Mouse (Mus musculus): ENCODE data around the gene Mxra7. TPM values are rescaled to one million over a fixed set of nuclear protein-coding genes. Genes with fewer than 3 reads are reported as not detected.

The Mxra7 gene
- polyA plus RNA-seq, 1 experiment from 2014 or later: 29.9 TPM

DNA sequence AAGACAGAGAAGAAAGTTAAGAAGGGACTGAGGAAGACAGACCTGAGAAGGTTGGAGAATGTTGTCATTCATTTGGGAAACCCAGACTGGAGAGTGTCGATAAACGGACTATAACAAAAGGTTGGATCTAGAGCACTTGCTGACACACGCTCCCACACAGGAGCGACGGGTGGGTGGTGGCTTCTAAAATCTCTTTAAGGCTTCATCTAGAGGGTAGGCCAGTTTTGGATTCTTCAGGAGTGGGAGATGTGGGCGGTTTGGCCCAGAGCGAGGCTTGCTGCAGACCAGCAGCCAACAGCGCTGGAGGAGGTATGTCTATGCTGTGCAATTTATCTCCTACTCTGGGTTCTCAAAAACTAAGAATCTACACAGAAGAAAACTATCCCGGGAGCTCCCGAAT, 5.2 kb downstream of the Mxra7 start:
- 92% methylated on average over 10 of the region's 10 CpGs for WGBS
- no peak overlapping the region for H3K27ac ChIP-seq (ENCODE audit: low read depth, low read length)
- ATAC-seq (ENCODE audit: low read depth): no peak

DNA sequence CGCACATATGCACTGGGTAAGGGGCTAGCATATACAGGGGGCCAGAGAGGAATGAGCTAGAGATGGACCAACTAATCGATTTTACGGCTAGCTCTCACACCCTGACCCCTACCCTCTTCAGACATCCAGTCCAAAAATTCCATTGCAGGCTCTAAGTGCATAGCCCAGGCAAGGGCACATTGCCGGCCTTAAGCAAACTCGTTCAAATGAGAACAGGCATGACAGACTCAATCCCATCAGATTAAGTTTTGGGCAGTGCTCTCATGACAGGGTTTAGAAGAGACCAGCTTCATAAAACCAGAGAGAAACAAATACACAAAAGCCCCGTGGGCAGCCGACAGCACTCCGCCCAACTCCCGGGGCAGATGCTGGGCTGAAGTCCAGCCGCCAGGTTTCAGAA, 5.6 kb downstream of the Mxra7 start:
- no peak for ATAC-seq (ENCODE audit: low read depth)
- Histone ChIP-seq H3K27me3 (ENCODE audit: control insufficient read depth, insufficient read depth, low read length) (no peaks in the 10 kb centered on the region), H3K9me3 (ENCODE audit: control insufficient read depth, low read length) (no peaks in the 10 kb centered on the region), H3K4me1 (ENCODE audit: control insufficient read depth, insufficient read depth, low read length) (peaks cover 16% of the 10 kb centered on the region), H3K36me3 (ENCODE audit: control insufficient read depth, insufficient read depth, low read length) (no peaks in the 10 kb centered on the region), H3K4me2 (ENCODE audit: low read depth, low read length) (no peak overlapping the region), H3K9ac (replicated peaks; ENCODE audit: low read depth, low read length) (no peak overlapping the region), H3K4me3 (ENCODE audit: low read depth, low read length) (no peak overlapping the region), H3K27ac (ENCODE audit: low read depth, low read length) (no peak overlapping the region)
- WGBS: 68% methylated on average over 10 of the region's 10 CpGs

More for the DNA sequence above, 5.2 kb downstream of the Mxra7 start:
- Histone ChIP-seq H3K4me2 (ENCODE audit: low read depth, low read length) (no peak overlapping the region), H3K27me3 (ENCODE audit: control insufficient read depth, insufficient read depth, low read length) (no peaks in the 10 kb centered on the region), H3K36me3 (ENCODE audit: control insufficient read depth, insufficient read depth, low read length) (no peaks in the 10 kb centered on the region), H3K4me3 (ENCODE audit: low read depth, low read length) (no peak overlapping the region), H3K9ac (replicated peaks; ENCODE audit: low read depth, low read length) (no peak overlapping the region), H3K4me1 (ENCODE audit: control insufficient read depth, insufficient read depth, low read length) (peaks cover 20% of the 10 kb centered on the region), H3K9me3 (ENCODE audit: control insufficient read depth, low read length) (no peaks in the 10 kb centered on the region)

GRCm38 (mm10) chr11:116821057-116821940, 6.5 kb downstream of the Mxra7 start:
- H3K4me2 ChIP-seq (ENCODE audit: low read depth, low read length): no peak overlapping the region
- H3K4me3 ChIP-seq (ENCODE audit: low read depth, low read length): no peak overlapping the region
- H3K27ac ChIP-seq (ENCODE audit: low read depth, low read length): no peak overlapping the region
- no peak overlapping the region for H3K9ac ChIP-seq (replicated peaks; ENCODE audit: low read depth, low read length)
- peaks cover 10% of the 10 kb centered on the region for H3K4me1 ChIP-seq (ENCODE audit: control insufficient read depth, insufficient read depth, low read length)
- no peak for ATAC-seq (ENCODE audit: low read depth)
- H3K27me3 ChIP-seq (ENCODE audit: control insufficient read depth, insufficient read depth, low read length): no peaks in the 10 kb centered on the region
- no peaks in the 10 kb centered on the region for H3K9me3 ChIP-seq (ENCODE audit: control insufficient read depth, low read length)
- 58% methylated on average over 13 of the region's 13 CpGs for WGBS
- no peaks in the 10 kb centered on the region for H3K36me3 ChIP-seq (ENCODE audit: control insufficient read depth, insufficient read depth, low read length)

DNA sequence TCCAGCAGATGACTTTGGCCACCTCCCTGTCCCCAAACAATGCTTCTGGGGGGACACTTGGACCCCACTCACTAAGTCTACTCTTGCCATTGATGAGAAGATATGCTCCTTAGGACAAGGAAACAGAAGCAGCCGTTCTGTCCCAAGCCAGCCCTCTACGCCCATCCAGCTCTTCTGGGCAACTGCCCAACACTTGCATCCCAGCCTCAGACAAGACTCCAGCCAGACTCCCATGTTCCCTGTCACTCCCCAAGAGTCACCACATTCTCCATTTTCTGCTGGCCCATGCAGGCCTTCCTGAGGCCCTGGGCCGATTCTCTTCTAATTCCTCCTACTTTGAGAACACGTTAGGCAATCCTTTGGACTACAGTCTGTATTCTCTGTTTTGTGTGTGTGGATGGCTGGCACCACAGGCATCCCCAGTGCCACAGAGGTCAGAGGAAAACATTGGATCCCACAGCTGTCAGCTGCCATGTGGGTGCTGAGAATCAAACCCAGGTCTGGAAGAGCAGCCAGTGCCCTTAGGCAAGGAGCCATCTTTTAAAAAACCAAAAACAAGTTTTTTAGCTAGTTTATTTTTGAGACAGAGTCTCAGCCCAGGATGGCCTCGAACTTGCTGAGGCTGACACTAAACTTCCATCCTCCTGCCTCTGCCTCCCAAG, 7.8 kb downstream of the Mxra7 start:
- ATAC-seq (ENCODE audit: low read depth): no peak
- no peaks in the 10 kb centered on the region for H3K27me3 ChIP-seq (ENCODE audit: control insufficient read depth, insufficient read depth, low read length)
- no peak overlapping the region for H3K27ac ChIP-seq (ENCODE audit: low read depth, low read length)
- no peak overlapping the region for H3K4me3 ChIP-seq (ENCODE audit: low read depth, low read length)
- H3K9ac ChIP-seq (replicated peaks; ENCODE audit: low read depth, low read length): no peak overlapping the region
- no peaks in the 10 kb centered on the region for H3K9me3 ChIP-seq (ENCODE audit: control insufficient read depth, low read length)
- H3K4me2 ChIP-seq (ENCODE audit: low read depth, low read length): no peak overlapping the region
- peaks cover 9% of the 10 kb centered on the region for H3K4me1 ChIP-seq (ENCODE audit: control insufficient read depth, insufficient read depth, low read length)
- WGBS: 85% methylated on average over 5 of the region's 5 CpGs
- no peaks in the 10 kb centered on the region for H3K36me3 ChIP-seq (ENCODE audit: control insufficient read depth, insufficient read depth, low read length)

DNA sequence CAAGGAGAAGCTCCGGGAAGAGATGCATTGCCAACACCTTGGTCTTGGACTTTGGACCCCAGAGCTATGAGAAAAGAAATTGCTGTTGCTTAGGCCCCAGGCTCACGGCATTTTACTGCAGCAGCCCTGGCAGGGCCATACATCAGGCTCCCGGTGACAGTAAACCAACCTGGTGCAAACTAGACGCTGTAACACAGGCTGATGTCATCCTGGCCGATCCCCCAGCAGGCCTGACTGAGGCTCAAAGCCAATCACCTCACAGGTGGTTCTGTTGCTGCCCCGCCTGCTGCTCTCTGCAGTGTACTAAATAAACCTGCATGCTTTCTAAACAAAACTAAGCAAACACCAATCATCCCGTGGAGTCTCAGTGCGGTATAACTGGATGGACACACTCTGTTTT, 9.1 kb downstream of the Mxra7 start:
- H3K27me3 ChIP-seq (ENCODE audit: control insufficient read depth, insufficient read depth, low read length): no peaks in the 10 kb centered on the region
- H3K27ac ChIP-seq (ENCODE audit: low read depth, low read length): peak overlapping the region; percentile 72
- ATAC-seq (ENCODE audit: low read depth): no peak
- no peak overlapping the region for H3K4me2 ChIP-seq (ENCODE audit: low read depth, low read length)
- peaks cover 23% of the 10 kb centered on the region for H3K4me1 ChIP-seq (ENCODE audit: control insufficient read depth, insufficient read depth, low read length)
- H3K36me3 ChIP-seq (ENCODE audit: control insufficient read depth, insufficient read depth, low read length): no peaks in the 10 kb centered on the region
- no peaks in the 10 kb centered on the region for H3K9me3 ChIP-seq (ENCODE audit: control insufficient read depth, low read length)
- WGBS: 34% methylated on average over 8 of the region's 8 CpGs
- H3K4me3 ChIP-seq (ENCODE audit: low read depth, low read length): no peak overlapping the region
- 0 out of 2 replicates have a peak overlapping the region, but pooled peaks have one; percentile 3 for H3K9ac ChIP-seq (replicated peaks; ENCODE audit: low read depth, low read length)

- Histone ChIP-seq H3K4me3 (ENCODE audit: low read depth, low read length) (no peak overlapping the region), H3K9ac (replicated peaks; ENCODE audit: low read depth, low read length) (no peak overlapping the region), H3K27me3 (ENCODE audit: control insufficient read depth, insufficient read depth, low read length) (no peaks in the 10 kb centered on the region), H3K36me3 (ENCODE audit: control insufficient read depth, insufficient read depth, low read length) (no peaks in the 10 kb centered on the region), H3K4me2 (ENCODE audit: low read depth, low read length) (no peak overlapping the region), H3K4me1 (ENCODE audit: control insufficient read depth, insufficient read depth, low read length) (peaks cover 34% of the 10 kb centered on the region), H3K27ac (ENCODE audit: low read depth, low read length) (no peak overlapping the region), H3K9me3 (ENCODE audit: control insufficient read depth, low read length) (no peaks in the 10 kb centered on the region)
- ATAC-seq (ENCODE audit: low read depth): no peak
- 97% methylated on average over 5 of the region's 5 CpGs for WGBS
These were observed 10.3 kb downstream of the Mxra7 start for GRCm38 (mm10) chr11:116817567-116817966.

DNA sequence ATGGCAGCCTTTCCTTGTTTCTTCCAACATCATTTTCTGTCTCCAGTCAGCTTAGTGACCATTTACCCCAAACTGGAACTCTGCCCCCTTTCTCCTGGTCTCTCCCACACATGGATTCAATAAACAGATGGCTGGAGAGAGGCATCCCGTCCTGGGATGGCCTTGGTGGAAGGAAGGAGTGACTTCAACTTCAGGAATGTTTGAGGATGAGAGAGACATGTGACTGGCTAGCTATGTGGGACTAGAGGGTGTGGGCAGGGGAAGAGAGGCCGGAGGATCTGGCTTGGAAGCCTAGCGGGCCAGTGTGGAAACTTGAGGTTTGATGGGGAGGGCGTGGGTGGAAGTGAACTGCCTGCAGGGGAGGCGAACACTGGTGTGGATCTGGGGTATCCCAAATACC, 11.1 kb downstream of the Mxra7 start:
- no peak overlapping the region for H3K4me3 ChIP-seq (ENCODE audit: low read depth, low read length)
- H3K27ac ChIP-seq (ENCODE audit: low read depth, low read length): no peak overlapping the region
- H3K4me2 ChIP-seq (ENCODE audit: low read depth, low read length): no peak overlapping the region
- ATAC-seq (ENCODE audit: low read depth): no peak
- WGBS: 83% methylated on average over 5 of the region's 5 CpGs
- no peaks in the 10 kb centered on the region for H3K36me3 ChIP-seq (ENCODE audit: control insufficient read depth, insufficient read depth, low read length)
- peaks cover 33% of the 10 kb centered on the region for H3K4me1 ChIP-seq (ENCODE audit: control insufficient read depth, insufficient read depth, low read length)
- no peaks in the 10 kb centered on the region for H3K27me3 ChIP-seq (ENCODE audit: control insufficient read depth, insufficient read depth, low read length)
- no peaks in the 10 kb centered on the region for H3K9me3 ChIP-seq (ENCODE audit: control insufficient read depth, low read length)
- no peak overlapping the region for H3K9ac ChIP-seq (replicated peaks; ENCODE audit: low read depth, low read length)

DNA sequence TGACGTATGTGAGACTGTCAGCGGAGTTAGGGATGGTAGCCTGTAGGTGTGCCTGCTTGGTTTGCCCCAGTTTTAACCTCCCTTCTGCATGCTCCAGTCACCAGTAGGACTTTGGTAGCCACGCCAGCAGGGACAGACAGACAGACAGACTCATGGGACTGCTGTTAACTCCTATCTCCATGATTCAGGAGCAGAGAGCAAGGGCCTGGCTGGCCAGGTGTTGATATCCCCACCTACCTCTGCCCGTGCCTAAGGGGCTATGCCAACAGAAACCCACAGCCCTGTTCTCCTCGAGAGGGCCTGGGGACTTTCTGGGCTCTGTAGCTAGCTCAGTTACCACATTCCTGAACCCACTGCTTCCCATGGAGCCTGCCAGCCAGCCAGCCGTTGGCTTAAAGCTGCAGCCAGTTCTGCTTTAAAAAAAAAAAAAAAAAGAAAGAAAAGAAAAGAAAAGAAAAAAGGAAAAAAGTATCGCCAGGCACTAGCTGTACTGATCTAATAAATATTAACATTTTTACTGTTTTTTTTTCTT, 12.9 kb downstream of the Mxra7 start:
- peak overlapping the region; percentile 94 for H3K27ac ChIP-seq (ENCODE audit: low read depth, low read length)
- no peaks in the 10 kb centered on the region for H3K9me3 ChIP-seq (ENCODE audit: control insufficient read depth, low read length)
- no peak overlapping the region for H3K4me3 ChIP-seq (ENCODE audit: low read depth, low read length)
- WGBS: 18% methylated on average over 7 of the region's 7 CpGs
- no peaks in the 10 kb centered on the region for H3K27me3 ChIP-seq (ENCODE audit: control insufficient read depth, insufficient read depth, low read length)
- H3K36me3 ChIP-seq (ENCODE audit: control insufficient read depth, insufficient read depth, low read length): no peaks in the 10 kb centered on the region
- peak overlapping the region; percentile 28 for H3K9ac ChIP-seq (replicated peaks; ENCODE audit: low read depth, low read length)
- ATAC-seq (ENCODE audit: low read depth): no peak
- H3K4me1 ChIP-seq (ENCODE audit: control insufficient read depth, insufficient read depth, low read length): peaks cover 49% of the 10 kb centered on the region
- no peak overlapping the region; the same call in 1 of the 2 replicates for H3K4me2 ChIP-seq (ENCODE audit: low read depth, low read length)

Measured in neural tube, embryonic 14.5 days (tissue).